Mouse (Mus musculus) natural killer cell, adult 2 months (primary cell): ENCODE data around the gene Nedd4.
A peak's percentile ranks its signal among the peaks of the same experiment; 100 is the strongest.

Experiments
- DNase-seq, 2 experiments: peaks; one replicate each; pipeline ENCODE4 v3.0.0; 2022; ENCODE audit warnings: low spot score in 2 of 2

The Nedd4 gene

DNA sequence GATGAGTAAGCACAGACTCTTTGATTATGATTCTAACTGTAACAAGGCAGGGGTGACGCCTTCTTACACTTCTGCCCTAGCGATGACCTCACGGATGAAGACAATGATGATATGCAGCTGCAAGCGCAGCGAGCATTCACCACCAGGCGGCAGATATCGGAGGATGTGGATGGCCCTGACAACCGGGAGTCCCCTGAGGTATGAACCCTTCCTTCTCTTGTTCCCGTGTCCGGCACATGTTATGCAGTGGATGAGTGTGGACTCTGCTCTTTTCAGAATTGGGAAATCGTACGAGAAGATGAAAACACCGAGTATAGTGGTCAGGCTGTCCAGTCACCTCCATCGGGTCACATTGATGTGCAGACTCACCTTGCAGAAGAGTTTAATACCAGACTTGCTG is 59.1 kb downstream of the Nedd4 start:
- no peak for DNase-seq

DNA sequence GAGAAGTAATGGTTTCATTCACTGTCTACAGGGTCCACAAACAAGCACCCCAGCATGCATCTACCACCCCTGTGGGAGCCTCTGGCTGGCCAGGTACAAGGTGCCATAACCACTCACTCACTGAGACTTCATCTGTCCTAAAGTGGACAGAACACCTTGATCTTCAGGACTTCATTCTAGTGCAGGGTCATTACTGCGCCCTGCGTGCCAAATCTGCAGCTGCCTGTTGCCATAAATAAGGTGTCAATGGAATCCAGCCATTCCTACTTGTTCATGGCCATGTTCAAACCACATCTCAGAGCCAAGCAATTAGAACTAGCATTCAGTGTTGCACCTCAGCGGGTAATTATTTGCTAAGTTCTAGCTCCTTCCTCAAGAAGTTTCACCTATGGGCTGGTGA is 60.5 kb downstream of the Nedd4 start:
- no peak for DNase-seq

DNA sequence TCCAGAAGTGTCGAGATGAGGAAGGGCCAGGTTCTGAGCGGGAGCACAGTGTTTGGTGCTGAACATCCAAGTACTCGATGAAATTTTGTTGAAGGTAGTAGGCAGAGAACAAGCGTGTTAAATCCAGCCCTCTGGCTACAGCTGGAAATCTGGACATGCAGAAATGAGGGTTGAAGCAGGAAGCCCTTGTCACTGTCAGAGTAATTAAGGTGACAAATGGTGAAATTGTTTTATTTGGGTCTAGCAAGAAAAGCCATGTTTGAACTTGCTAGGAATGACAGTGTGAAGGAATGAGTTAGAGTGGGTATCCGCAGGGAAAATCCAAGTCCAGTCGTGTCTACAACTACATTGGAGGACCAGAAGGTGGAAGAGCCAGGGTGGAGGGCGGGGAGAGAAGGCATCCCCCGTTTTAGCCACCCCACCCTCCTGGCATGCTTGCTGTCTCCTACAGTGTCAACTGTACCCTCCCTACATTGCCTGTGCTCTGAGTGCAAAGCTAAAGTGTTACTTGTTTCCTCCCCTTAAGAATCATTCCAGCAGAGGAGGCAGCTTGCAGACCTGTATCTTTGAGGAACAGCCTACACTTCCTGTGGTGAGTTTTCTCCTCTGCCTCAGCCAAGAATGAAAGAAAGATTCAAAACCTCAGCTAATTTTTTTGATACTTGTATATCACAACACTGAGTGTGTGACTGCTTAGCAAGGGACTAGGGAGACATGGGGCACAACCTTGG is 62.5 kb downstream of the Nedd4 start:
- DNase-seq, result no peak

DNA sequence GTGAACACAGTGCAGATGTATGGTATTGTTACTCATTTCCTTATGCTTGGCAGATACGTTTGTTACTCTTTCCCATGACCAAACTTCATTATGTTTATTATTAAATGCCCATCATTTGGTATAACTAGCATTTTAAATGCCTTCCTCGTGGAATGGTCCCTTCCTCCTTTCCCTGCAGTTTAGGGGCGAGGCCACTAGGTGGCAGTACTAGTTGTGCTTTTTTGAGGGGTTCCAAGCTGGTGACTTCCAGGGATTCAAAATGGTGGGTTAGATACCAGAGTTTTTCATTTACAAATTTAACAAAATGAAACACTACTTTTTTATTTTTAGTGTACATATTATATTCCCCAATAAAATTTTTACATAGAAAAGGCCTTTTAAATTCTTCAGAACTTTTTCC is 71.8 kb downstream of the Nedd4 start:
- DNase-seq, result peak; percentile 18 to 22

DNA sequence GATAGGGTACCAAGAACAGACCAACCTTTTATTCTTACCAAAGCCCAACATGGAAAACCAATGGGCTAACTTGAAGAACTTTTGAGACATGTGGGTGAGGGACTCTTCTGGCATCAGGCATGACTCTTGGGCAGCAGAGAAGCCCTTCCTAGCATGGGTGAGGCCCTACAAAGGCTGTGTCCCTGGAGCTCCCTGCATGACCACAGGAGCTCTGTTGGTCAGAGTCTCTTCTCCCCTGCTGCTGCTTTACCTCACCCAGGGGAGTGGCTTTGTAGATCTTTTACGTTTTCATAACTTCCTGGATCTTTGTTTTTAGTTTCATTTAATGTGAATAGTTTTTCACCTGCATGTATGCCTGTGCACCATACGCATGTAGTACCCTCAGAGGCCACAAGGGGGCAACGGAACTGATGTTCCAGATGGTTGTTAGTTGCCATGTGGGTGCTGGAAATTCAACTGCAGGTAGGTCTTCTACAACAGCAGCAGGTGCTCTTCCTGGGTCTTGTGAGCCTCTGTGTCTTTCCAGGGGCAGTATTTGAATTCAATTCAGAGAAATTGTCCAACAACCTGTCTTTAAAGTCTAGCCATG is 73.8 kb downstream of the Nedd4 start:
- peak; percentile 51 to 66 for DNase-seq

DNA sequence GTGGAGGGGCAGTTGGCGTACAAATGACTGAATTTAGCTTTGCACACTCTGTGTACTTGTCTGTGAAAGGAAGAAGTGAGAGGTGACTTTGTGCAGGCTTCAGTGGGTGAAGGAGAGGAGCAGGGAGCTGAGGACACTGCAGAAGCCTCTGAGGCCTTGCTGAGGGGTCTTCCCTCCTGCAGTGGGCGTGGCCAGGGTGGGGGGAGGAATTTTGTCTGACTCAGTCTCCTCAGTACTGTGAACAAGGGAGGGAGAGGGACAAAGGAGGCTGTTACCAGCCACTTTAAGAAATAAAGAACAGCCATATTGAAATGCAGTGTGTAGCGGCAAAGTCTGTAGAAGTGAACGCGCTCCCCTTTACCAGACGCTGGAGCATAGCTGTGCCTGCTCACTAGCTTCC is 79.1 kb downstream of the Nedd4 start:
- DNase-seq, result no peak

DNA sequence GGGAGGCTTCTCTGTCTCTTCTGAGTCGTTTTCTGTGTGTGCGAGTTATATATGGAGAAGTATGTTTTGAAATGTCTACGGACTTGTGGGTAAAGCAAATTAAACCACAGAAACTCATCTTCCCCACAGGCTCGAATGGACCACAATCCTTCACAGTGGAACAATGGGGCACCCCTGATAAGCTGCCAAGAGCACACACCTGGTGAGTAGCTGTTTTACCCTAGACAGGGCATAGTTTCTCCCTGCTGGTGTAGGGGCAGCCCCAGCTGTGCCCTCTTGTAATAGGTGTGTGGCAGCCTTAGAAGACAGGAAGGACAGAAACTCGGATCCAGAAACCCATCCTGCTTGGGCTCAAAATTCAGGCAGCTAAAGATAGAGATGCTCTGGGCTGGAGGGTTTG is 84.1 kb downstream of the Nedd4 start:
- DNase-seq, result no peak

DNA sequence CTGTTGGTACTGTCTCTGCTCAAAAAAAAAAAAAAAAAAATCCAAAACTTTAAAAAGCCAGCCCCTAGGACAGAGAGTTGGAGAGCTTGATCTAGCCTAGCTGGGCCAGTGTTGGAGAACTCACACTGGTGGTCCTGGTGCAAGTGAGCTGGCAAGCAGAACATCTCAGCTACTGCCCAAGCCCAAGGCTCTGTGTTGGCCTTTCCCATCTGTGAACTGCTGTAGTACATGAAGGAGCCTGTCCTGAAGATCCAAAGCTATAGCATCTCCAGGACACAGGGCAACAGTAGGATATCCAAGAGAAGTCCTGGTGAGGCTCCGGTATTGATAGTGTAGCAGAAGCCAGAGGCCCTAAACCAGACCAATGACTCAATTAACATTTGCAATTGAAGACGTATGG is 88.1 kb downstream of the Nedd4 start:
- no peak for DNase-seq

DNA sequence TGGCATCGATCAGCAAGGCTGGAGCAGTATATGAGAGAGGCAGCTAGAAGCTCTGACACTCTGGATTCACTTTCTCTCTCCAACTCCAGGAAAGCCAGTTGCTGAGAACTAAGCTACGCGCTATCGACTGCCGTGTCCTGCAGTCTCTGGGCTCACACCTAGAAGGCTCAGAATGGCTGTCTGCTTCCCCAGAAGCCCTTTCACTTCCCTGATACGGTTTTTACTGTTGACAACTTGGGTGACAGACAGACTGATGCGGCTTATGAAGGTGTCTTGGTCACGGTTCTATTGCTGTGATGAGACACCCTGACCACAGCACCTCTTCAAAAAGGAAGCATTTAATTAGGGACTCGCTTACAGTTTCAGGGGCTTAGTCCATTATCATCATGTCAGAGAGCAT is 90.5 kb downstream of the Nedd4 start:
- peak; percentile 37 to 53 for DNase-seq

DNA sequence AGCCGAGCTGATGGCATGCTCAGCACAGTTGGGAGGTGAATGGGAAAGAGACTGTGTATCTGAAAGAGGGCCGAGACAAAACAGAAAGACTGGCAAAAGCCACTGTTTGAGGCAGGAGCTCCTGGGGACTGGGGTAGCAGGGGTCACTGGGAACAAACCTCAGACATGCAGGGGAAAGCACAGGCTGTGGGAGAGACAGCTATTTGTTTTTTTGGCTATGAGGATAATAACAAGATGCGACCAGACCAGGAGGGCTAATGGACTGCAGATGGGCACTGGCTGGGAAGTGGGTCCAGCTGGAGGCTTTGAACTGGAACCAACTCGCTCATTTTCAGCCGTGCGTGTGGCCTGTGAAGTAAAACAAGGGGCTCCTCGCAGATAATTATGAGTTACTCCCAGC is 91.6 kb downstream of the Nedd4 start:
- no peak for DNase-seq

DNA sequence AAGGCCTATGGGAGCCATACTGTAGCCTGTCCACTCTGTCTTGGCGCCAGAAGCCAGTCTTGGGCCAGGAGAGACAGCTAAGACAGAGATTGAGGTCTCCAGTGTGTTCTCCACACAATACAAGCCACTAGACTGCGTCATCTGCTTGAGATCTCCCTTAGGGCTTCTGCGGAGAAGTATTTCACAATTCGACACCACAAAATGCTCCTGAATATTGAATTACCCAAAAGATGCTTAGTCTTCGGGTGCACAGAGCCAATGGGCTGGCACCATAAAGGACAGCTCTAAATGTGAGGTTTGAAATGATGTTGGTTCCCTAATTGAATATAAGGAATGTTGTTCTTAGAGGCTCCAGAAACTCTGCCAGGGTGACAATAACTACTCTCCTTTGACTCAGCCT is 95.0 kb downstream of the Nedd4 start:
- DNase-seq, result no peak

DNA sequence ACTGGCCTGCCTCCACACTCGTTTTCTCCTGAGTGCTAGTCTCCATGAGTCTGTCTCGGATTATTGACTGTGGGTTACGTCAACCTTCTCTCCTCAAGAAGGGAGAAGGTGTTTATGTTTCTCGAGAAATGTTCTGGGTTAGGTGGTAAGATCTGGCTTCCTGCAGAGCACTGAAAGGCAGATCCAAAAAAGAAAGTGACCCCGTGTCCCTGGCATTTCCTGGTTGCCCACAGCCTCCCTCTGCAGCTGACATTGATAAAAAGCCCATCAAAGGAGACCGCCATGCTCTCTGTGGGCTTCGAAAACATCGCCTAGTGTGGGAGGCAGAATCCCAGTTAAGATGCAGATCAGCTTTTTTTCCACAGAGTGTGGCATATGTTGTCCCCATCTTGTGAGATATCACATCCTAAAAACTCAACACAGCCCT is 96.6 kb downstream of the Nedd4 start:
- no peak for DNase-seq

DNA sequence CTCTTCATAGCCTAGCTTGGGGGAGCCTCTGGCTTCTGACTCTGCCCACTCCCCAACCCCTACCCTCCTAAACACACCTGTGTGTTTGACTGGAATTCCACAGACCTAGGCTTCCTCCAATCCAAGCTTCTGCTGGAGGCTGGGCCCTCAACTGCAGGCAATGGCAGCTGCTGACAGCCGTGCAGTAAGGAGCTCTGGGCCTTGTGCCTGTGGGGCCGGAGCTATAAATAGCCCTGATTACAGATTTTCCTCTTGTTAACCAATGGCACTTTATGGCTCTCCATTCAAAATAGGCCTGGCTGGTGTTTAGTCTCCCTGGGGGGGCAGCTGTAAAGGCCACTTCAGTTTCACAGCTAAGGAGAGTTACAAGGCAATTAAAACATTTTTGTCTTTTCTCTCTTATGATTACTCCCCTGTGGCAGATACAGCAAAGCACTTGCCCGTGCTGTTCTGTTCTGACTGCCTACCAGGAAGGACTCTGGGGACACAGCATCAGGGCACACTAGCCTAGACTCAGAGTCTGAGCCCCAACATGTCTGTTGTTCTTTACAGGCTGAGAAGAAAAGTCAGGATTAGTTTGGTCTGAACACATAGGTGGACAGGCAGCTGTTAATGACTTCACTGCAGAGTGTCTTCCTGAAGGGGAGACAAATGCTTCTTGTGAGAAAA is 101.0 kb downstream of the Nedd4 start:
- DNase-seq, result no peak

DNA sequence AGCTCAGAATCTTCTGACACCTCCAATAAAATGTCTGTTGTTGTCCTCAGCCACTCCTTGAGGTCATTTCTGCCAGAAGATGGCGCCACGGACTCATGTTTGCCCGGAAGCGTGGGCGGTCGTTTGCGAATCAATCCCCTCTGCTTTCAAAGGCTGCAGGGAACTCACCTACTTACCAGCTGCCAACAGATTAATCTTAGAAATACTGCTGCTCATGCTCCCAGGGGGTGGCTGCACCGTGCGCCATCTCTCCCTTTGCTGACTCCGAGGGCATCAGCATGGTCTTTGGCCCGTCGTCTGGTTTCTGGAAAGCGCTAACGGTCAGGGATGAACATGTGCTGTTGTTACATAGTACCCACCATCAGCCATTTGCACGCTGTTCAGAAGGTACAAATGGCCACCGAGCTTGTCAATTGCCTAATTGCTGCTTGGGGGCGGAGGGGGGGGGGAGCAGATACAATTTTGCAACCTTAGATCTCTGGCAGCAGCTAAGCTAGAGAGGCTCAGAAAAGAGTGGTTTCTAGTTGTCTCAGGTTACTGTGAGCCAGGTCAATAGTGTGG is 104.7 kb downstream of the Nedd4 start:
- DNase-seq, result peak; percentile 77 to 88

DNA sequence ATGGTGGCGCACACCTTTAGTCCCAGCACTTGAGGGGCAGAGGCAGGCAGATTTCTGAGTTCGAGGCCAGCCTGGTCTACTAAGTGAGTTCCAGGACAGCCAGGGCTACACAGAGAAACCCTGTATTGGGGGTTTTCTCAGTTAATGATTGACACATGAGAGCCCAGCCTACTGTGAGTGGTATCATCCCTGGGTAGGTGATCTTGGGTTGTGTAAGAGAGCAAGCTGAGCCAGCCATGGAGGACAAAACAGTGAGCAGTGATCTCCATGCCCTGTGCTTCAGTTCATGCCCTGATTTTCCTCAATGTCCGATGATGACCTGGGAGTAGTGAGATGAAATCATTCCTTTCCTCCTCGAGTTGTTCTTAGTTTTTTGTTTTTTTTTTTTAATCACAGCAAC is 112.9 kb downstream of the Nedd4 start:
- no peak for DNase-seq

DNA sequence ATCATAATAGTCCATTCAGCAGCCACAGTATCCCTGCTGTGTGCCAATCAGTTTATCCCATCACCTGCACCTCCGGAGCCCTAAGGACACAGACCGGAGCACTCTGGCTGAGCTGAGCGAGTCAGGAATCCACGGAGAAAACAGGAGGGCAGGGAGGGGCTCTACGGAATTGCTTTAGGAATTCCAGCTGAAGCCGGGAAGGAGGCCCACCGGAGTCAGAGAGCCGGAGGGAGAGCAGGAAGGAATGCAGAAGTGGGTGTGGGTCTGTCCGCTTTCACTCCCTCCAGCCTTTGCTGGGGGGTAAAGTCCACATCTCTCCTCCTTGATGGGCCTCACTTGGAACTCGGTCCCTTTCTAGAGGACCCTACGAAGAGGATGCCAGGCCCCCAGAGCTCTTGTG is 116.9 kb downstream of the Nedd4 start:
- DNase-seq, result no peak

DNA sequence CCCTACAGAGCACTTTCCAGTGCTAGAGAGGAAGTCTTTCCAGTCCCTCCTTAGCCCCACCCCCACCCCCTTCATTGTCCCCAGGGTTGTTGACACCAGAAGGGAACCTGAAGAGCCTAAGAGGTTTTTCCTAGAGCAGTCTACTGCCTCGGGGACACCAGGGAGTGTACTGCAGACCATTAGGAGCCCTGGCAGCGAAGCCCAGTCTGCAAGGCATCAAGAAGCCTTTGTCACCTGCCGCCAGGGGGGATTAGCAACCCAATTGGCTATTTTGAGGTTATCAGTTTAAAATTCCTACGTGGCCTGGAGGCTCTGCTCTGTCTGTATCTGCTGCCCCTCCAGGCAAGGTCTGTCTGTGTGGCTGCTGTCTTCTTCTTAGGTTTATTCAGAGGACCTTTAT is 117.6 kb downstream of the Nedd4 start:
- DNase-seq, result no peak

DNA sequence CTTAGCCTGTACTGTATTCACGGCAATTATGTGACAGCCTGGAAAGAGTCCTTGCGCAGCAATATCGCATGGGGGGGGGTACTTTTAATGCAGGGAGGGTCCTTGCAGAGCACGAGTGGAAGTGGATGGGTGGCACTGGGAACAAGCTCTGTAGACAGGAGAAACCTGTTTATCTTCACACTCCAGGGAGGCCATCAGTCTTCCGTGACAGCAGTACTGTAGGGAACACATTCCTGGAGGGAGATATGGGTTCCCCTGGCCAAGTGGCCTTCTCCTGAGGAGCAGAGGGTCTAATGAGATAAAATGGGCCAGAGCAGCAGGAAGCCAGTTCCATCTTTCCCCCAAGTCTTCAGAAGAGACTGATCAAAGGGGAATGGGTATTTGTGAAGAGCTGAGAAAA is 118.5 kb downstream of the Nedd4 start:
- DNase-seq, result no peak

DNA sequence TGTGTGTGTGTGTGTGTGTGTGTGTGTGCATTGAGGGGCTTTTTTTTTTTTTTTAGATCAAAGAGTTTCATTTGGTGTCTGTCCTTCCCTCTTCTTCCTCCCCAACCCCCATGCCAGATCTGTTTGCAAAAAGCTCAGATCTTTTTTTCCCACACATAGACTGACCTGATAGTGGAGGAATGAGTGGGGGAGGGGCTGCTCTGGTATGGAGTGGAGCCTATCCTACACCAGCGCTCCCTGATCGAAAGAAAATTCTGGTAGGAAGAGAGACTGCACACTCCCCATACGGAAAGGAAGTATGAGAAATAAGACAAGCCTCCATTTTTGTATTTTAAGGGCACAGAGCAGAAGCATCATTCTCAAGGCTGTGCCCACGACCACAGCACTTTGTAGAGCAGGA is 119.3 kb downstream of the Nedd4 start:
- DNase-seq, result no peak

DNA sequence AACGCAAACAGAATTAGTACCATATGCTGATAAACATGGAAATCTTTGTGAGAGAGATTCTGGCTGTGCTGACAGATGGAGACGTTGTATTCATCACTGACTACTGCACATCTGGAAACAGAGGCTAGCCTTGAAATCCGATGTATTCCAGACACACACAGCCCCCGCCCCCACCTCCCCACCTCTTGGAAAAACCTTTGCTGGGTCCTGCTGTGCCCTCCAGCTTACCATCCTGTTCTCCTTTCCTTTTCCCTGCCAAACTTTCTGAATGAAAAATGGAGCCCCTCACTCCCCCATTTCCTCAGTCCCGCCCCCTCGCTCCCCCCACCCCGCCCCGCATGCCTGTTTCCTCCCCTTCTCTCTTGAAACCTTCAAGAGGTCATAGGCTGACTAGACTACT is 120.0 kb downstream of the Nedd4 start:
- no peak for DNase-seq

DNA sequence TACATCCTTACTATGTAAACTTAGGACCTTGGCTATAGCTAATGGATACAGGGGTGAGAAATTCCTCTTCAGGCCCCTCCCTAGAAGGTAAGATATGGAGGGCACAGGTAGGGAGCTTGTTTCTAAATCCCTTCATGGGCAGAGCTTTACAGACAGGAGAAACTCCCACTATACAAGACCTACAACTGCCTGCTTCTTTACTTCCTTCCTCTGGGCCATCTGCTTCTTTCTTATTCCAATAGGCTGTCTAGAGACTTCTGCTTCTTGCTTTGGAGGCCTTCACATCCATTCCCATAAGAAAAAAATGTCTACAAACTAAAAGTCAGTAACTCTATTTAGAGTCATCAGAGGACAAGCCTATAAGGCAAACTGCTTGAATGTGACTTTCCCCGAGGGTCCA is 125.6 kb downstream of the Nedd4 start:
- DNase-seq, result no peak

DNA sequence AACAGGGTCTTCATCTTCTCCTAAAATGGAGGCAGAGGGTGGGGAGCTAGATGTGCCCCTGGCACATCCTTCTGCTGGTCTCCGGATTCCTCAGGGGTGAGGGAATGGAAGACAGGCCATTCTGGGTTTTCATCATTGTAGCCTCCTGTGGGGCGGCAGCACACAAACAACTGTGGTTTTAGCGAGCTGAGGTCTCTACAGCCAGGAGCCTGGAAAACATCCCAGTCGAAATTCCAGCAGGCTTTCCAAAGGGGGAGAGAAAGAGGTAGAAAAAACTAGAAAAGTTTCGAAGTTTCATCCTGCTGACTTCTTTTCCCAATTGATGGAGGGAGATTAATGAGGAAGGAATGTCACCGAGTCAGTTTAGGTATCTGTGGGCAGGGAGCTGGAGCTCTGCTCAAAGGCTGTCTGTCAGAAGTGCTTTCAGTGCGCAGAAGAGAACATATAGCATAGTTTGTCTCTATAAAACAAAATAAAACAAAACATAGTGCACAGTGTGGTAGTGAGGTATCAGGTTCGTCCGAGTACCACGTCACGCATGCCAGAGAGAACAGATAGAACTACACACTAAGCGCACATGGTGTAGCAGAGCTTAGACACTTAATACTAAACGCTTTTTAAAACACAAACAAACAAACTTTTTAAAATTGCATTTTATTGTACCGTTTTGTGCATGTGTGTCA is 128.5 kb downstream of the Nedd4 start:
- DNase-seq, result no peak

DNA sequence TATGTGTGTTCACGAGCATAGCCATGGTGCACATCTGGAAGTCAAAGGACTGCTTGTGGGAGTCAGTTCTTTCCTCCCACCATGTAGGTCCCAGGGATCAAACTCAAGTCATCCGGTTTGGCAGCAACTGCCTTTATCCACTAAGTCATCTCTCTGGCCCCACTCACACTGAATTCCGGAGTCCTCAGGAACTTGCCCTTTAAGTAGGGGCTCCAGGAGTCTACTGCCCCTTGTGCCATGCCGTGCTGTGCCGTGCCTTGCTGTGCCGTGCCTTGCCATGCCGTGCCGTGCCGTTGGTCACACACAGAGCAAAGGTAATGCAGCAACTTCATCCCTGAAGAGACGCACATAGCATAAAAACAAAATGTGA is 129.1 kb downstream of the Nedd4 start:
- no peak for DNase-seq
